In genomic region chr9:20536598-20536997, GRCm38 (mm10) we compare ENCODE assay signal across 21 mouse cellular contexts.
"Had no signal": no experiment of that assay in that cellular context is flagged by ENCODE, and none has a peak within 500 bp of the region (broad histone marks: within the 10 kb centered on the region; RNA-seq: fewer than 3 reads in every experiment).

No protein-coding gene starts in this region.

- ATAC-seq: forebrain, embryonic 13.5 days; forebrain, embryonic 14.5 days; forebrain, embryonic 15.5 days; forebrain, embryonic 16.5 days; forebrain, postnatal 0 days had no signal

- DNase-seq: cerebellum, adult 8-10 months; cerebellum, adult 9-10 months; cerebellum, adult 9-11 months; cerebellum, postnatal 10 days; cerebellum, postnatal 14 days; cerebellum, postnatal 25 days; cerebellum, postnatal 36 days; embryo, embryonic 11 days; forebrain, postnatal 0 days; gastrocnemius, adult 2 months; gastrocnemius, postnatal 10 days; gastrocnemius, postnatal 14 days; gastrocnemius, postnatal 25 days; gastrocnemius, postnatal 36 days; heart, adult 11 months; heart, adult 18-20 months; heart, adult 2 months had no signal
